Mouse (Mus musculus) forebrain, embryonic 11.5 days (tissue): Measurements from ENCODE around the gene Zfp334. TPM values are rescaled to one million over a fixed set of nuclear protein-coding genes. Genes with fewer than 3 reads are reported as not detected.

Source experiments
- ATAC-seq: fragments of 200-750 bp; cut with Nextera tagmentation; replicated peaks from 2 replicates; pipeline ENCODE4 v1.8.0; 2017; ENCODE audit warnings: moderate TSS enrichment; ENCODE audit not compliant: low FRiP score
- DNase-seq: peaks from one replicate; pipeline ENCODE4 v3.0.0-alpha.2; 2017; ENCODE audit warnings: low spot score
- H3K27ac ChIP-seq: fragments of 300-500 bp; sonication (generic); 2 replicates; pipeline ENCODE4 v1.5.1; 2014; ENCODE audit warnings: low read depth, low read length
- H3K27me3 ChIP-seq: fragments of 300-500 bp; sonication (generic); 2 replicates; pipeline ENCODE4 v1.6.1; 2014; ENCODE audit warnings: mild to moderate bottlenecking, low read length, mixed read lengths; ENCODE audit not compliant: control insufficient read depth, insufficient read depth
- H3K36me3 ChIP-seq: fragments of 300-500 bp; sonication (generic); 2 replicates; pipeline ENCODE4 v1.6.1; 2014; ENCODE audit warnings: mild to moderate bottlenecking, low read length, moderate library complexity, mixed read lengths; ENCODE audit not compliant: control insufficient read depth, insufficient read depth
- H3K4me1 ChIP-seq: fragments of 300-500 bp; sonication (generic); replicated peaks from 2 replicates; pipeline ENCODE4 v1.6.1; 2014; ENCODE audit warnings: low read length, mixed read lengths; ENCODE audit not compliant: control insufficient read depth, insufficient read depth
- H3K4me2 ChIP-seq: fragments of 300-500 bp; sonication (generic); 2 replicates; pipeline ENCODE4 v1.6.1; 2014; ENCODE audit warnings: low read depth, mild to moderate bottlenecking, low read length, moderate library complexity, mixed read lengths; ENCODE audit not compliant: severe bottlenecking
- H3K4me3 ChIP-seq: fragments of 300-500 bp; sonication (generic); 2 replicates; pipeline ENCODE4 v1.5.1; 2014; ENCODE audit warnings: low read depth, low read length
- H3K9ac ChIP-seq: fragments of 300-500 bp; sonication (generic); 2 replicates; pipeline ENCODE4 v1.6.1; 2014; ENCODE audit warnings: low read length
- H3K9me3 ChIP-seq: fragments of 300-500 bp; sonication (generic); 2 replicates; pipeline ENCODE4 v1.6.1; 2016; ENCODE audit warnings: low read length, mixed read lengths; ENCODE audit not compliant: control insufficient read depth
- WGBS: fragments of 180-500 bp; shearing (Covaris S2); extraction: QIAGEN DNeasy Blood & Tissue Kit; methylation state at CpG from one replicate; pipeline ENCODE4 v1.1.7; 2014; 5-methylcytosine and 5-hydroxymethylcytosine counted together
- polyA plus RNA-seq: library from polyadenylated mRNA; unstranded; fragments of >200 nt; fragmentation: Nextera tagmentation; extraction: Ambion mirVana; gene quantifications from 2 replicates; pipeline ENCODE4 v1.2.1, GENCODE M21; 2014

Zfp334 gene
- polyA plus RNA-seq, 1 experiment from 2014 or later: 23.7 TPM

DNA sequence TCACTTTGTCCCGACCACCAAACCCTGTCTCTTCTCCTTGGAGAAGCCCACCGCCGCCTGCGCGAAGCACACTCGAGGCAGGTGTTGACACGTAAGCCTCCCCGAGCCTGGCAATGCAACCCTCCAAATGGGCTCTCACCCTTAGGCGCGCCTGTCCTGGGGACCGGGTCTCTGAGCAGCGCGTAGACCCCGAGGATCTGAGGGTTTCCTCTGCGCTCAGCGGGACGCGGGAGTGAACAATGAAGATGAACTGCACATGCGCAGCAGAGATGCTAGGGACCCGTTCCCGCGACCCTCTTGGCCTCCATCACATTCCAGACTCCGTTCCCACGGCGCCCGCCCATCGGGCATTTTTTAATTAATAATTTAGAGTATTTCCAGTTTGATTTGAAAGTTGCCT, 19.6 kb downstream of the Zfp334 start, which contains the start of gene Zfp663:
Gene Zfp663, minus strand, starts transcription at position 234 of the 400 bp plus-strand sequence.
- Histone ChIP-seq H3K9me3 (no peaks in the 10 kb centered on the region), H3K9ac (peak within 1 kb of the TSS; percentile 38), H3K36me3 (no peaks in the 10 kb centered on the region), H3K27ac (peak within 1 kb of the TSS; percentile 13), H3K4me3 (peak within 1 kb of the TSS; percentile 31), H3K4me2 (peak within 1 kb of the TSS; percentile 53), H3K27me3 (no peaks in the 10 kb centered on the region), H3K4me1 (peaks cover 7% of the 10 kb centered on the region; the same call in 1 of the 2 replicates)
- ATAC-seq (peak; percentile 61), DNase-seq (peak; percentile 88)
- under 1% methylated on average over 27 of the region's 27 CpGs for WGBS

- Histone ChIP-seq H3K9me3 (no peaks in the 10 kb centered on the region), H3K9ac (peak overlapping the region; percentile 38), H3K27me3 (no peaks in the 10 kb centered on the region), H3K36me3 (no peaks in the 10 kb centered on the region), H3K4me2 (peak overlapping the region; percentile 53), H3K4me3 (peak overlapping the region; percentile 31), H3K27ac (peak overlapping the region; percentile 13), H3K4me1 (peaks cover 6% of the 10 kb centered on the region; the same call in 1 of the 2 replicates)
- peak; percentile 80 for DNase-seq
- ATAC-seq: peak; percentile 65
- WGBS: under 1% methylated on average over 13 of the region's 13 CpGs
Measured at GRCm38 (mm10) chr2:165367868-165368439, 20.1 kb downstream of the Zfp334 start.

DNA sequence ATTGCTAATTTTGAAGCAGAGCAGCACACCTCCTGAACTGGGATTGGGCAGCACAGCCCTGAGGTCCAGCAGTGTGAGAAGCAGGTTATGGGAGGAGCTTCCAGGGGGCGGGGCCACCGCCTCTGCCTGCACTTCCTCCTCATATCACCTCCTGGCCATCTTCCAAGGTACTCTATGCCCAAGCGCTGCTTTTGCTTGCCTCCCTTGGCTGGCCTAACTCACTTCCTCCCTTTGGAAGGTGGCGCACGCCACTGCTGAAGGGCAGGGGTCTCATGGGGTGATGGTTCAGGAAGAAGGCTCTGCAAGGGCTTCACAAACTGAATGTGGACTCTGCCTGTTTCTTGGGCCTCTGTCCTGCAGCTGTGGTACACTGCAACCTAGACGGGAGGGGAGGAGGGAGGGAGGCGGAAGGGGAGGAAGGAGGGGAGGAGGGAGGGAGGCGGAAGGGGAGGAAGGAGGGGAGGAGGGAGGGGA, 21.0 kb downstream of the Zfp334 start:
- Histone ChIP-seq H3K36me3 (no peaks in the 10 kb centered on the region), H3K4me1 (peaks cover 5% of the 10 kb centered on the region; the same call in 1 of the 2 replicates), H3K9ac (no peak overlapping the region), H3K4me3 (no peak overlapping the region; the same call in 1 of the 2 replicates), H3K4me2 (no peak overlapping the region; the same call in none of the 2 replicates), H3K9me3 (no peaks in the 10 kb centered on the region), H3K27me3 (no peaks in the 10 kb centered on the region), H3K27ac (no peak overlapping the region)
- ATAC-seq (no peak; the same call in 1 of the 2 replicates), DNase-seq (peak; percentile 66)
- WGBS: 11% methylated on average over 5 of the region's 8 CpGs

- Histone ChIP-seq H3K4me2 (no peak overlapping the region; the same call in 1 of the 2 replicates), H3K27me3 (no peaks in the 10 kb centered on the region), H3K27ac (no peak overlapping the region), H3K4me3 (no peak overlapping the region), H3K4me1 (peaks cover 5% of the 10 kb centered on the region; the same call in 1 of the 2 replicates), H3K36me3 (no peaks in the 10 kb centered on the region), H3K9me3 (no peaks in the 10 kb centered on the region), H3K9ac (no peak overlapping the region)
- 15% methylated on average over 21 of the region's 21 CpGs for WGBS
- peak; percentile 87 for DNase-seq
- ATAC-seq: no peak
Measured at GRCm38 (mm10) chr2:165364334-165365091, 23.5 kb downstream of the Zfp334 start.

- H3K4me1 ChIP-seq: peaks cover 5% of the 10 kb centered on the region; the same call in 1 of the 2 replicates
- no peak overlapping the region for H3K9ac ChIP-seq
- no peaks in the 10 kb centered on the region for H3K9me3 ChIP-seq
- no peak overlapping the region for H3K4me2 ChIP-seq
- H3K36me3 ChIP-seq: no peaks in the 10 kb centered on the region
- no peaks in the 10 kb centered on the region for H3K27me3 ChIP-seq
- H3K4me3 ChIP-seq: no peak overlapping the region
- ATAC-seq: no peak
- WGBS: 87% methylated on average over 6 of the region's 6 CpGs
- DNase-seq: no peak
- H3K27ac ChIP-seq: no peak overlapping the region
Measured at GRCm38 (mm10) chr2:165363282-165363681, 24.8 kb downstream of the Zfp334 start.

DNA sequence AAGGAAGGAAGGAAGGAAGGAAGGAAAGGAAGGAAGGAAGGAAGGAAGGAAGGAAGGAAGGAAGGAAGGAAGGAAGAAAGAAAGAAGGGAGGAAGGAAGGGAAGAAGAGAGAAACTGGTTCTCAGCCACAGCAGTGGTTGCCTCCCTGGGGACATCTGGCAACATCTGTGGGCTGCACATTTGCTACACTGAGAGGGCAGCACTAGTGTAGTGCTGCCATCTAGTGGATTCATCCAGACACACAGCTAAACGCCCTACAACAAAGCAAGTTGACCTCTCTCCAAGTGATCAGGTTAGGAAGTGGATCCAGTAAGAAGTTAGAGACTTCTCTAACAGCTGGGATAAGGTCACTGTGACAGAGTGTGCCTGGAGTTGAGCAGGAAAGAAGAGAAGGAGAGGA, 27.2 kb downstream of the Zfp334 start:
- Histone ChIP-seq H3K27me3 (no peaks in the 10 kb centered on the region), H3K36me3 (no peaks in the 10 kb centered on the region), H3K4me2 (no peak overlapping the region), H3K9ac (no peak overlapping the region), H3K27ac (no peak overlapping the region), H3K9me3 (no peaks in the 10 kb centered on the region), H3K4me3 (no peak overlapping the region), H3K4me1 (no peaks in the 10 kb centered on the region)
- DNase-seq (peak; percentile 81), ATAC-seq (0 out of 2 replicates have a peak, but pooled peaks have one; percentile 46)
- 0% methylated on average over 1 of the region's 1 CpGs for WGBS

DNA sequence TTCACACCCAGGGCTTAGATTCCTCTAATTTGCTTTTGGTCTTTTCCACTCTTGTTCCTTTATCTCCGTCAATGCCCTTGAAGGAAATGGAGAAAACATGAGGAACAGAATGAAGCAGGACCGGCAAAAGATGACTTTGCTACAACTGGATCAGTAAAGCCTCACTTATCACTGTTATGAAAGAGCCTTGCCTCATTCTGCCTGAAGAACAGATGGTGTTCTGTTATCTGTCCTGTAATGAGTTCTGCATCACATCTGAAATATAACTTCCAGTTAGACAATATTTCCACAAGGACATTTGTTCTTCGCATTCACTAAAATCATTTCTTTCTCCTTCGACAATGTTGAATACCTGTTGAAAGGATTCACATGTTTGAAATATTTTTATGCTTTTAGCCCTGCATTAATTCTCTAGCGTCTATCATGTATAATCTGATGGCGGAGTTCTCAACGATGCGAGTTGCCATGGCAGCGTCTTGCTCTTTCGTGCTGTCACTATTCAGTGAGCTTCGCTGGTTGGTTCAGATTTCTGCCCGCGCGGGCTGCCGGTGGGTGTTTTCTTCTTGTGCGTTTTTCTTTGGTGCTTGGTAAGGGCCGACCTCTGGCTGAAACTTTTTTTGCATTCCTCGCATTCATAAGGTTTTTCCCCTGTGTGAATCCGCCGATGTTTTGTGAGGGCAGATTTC, 36.1 kb downstream of the Zfp334 start:
- Histone ChIP-seq H3K9me3 (peaks cover 16% of the 10 kb centered on the region; the same call in 1 of the 2 replicates), H3K27ac (no peak overlapping the region), H3K9ac (no peak overlapping the region), H3K27me3 (no peaks in the 10 kb centered on the region), H3K4me2 (no peak overlapping the region), H3K36me3 (peaks cover 6% of the 10 kb centered on the region; the same call in 1 of the 2 replicates), H3K4me3 (no peak overlapping the region), H3K4me1 (no peaks in the 10 kb centered on the region)
- no peak for ATAC-seq
- WGBS: 92% methylated on average over 20 of the region's 20 CpGs
- no peak for DNase-seq

GRCm38 (mm10) chr2:165349466-165349865, 38.6 kb downstream of the Zfp334 start:
- Histone ChIP-seq H3K9ac (peak overlapping the region; percentile 8; the same call in 1 of the 2 replicates), H3K27me3 (no peaks in the 10 kb centered on the region), H3K4me3 (no peak overlapping the region), H3K4me2 (no peak overlapping the region), H3K4me1 (no peaks in the 10 kb centered on the region), H3K27ac (no peak overlapping the region), H3K36me3 (peaks cover 6% of the 10 kb centered on the region; the same call in 1 of the 2 replicates), H3K9me3 (peaks cover 16% of the 10 kb centered on the region; the same call in 1 of the 2 replicates)
- ATAC-seq (no peak), DNase-seq (peak; percentile 58)
- WGBS: 27% methylated on average over 8 of the region's 8 CpGs
